Mouse (Mus musculus): Measurements from ENCODE around the gene Nfya. TPM values are rescaled to one million over a fixed set of nuclear protein-coding genes. Genes with fewer than 3 reads are reported as not detected.
A peak's percentile ranks its signal among the peaks of the same experiment; 100 is the strongest.

Nfya gene
- total RNA-seq, 1 experiment, result 23.3 TPM

DNA sequence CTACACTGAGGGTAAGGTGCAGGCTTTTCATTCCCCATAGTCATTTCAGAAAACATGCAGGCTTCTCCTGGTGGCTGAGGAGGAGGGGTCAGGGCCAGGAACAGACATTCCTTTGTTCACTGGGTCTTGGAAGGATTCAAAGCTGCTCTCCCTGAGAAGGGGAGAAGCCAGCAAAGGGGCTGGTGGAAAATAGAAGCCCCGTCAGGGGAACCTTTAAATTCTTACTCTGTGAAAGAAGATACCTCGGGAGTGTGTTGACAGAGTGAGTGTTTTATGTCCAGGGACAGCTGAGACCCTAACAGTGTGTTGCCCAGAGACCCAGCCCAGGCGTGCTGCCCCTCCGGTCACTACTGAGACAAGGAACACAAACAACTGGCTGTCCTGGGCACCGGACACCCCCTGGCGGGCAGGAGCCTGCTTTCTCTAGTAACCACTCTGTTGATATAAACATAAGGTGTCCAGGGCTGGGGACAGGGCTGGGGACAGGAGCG, 27.8 kb upstream of the Nfya start:
- H3K9ac ChIP-seq (ENCODE audit: insufficient read depth, low read depth, low read length, poor library complexity, severe bottlenecking), result no peak overlapping the region
- no peak for TF ChIP-seq CHD2 (IDR thresholded peaks at IDR 0.05; ENCODE audit: low read depth, low read length)
- TF ChIP-seq HCFC1 (IDR thresholded peaks at IDR 0.05; ENCODE audit: borderline replicate concordance, insufficient read depth, low read length), result no peak
- TF ChIP-seq ZNF384 (IDR thresholded peaks at IDR 0.05; ENCODE audit: low read depth, low read length), result no peak
- TF ChIP-seq ZC3H11A (IDR thresholded peaks at IDR 0.05; ENCODE audit: borderline replicate concordance, low read depth, low read length), result no peak
- TF ChIP-seq MAFK (IDR thresholded peaks at IDR 0.05; ENCODE audit: insufficient read depth, low read depth, low read length), result no peak
- in situ Hi-C loops (cut with MboI; ENCODE audit: low sequenced_read_pairs in 2 of 2, unreplicated experiment in 2 of 2), result no loop called here
- H3K27ac ChIP-seq (ENCODE audit: insufficient read depth, low read depth, low read length, poor library complexity, severe bottlenecking), result no peak overlapping the region
- H3K9me3 ChIP-seq (ENCODE audit: control insufficient read depth, insufficient read depth, low read depth, low read length), result no peaks in the 10 kb centered on the region
- DNase-seq (ENCODE audit: low read depth, low spot score), result no peak
- H3K4me3 ChIP-seq (ENCODE audit: insufficient read depth in 1 of 2, low read depth in 1 of 2, low read length in 2 of 2, poor library complexity in 1 of 2, severe bottlenecking in 1 of 2), result no peak overlapping the region
- peaks cover 9 to 28% of the 10 kb centered on the region in 2 experiments for H3K4me1 ChIP-seq (ENCODE audit: control insufficient read depth in 2 of 2, insufficient read depth in 2 of 2, low read length in 2 of 2, poor library complexity in 1 of 2)
- no peaks in the 10 kb centered on the region for H3K36me3 ChIP-seq (ENCODE audit: control insufficient read depth, insufficient read depth, low read length, poor library complexity, severe bottlenecking)

- H3K9me3 ChIP-seq (ENCODE audit: control insufficient read depth, insufficient read depth, low read depth, low read length), result no peaks in the 10 kb centered on the region
- H3K4me3 ChIP-seq (ENCODE audit: insufficient read depth in 1 of 2, low read depth in 1 of 2, low read length in 2 of 2, poor library complexity in 1 of 2, severe bottlenecking in 1 of 2), result no peak overlapping the region
- H3K27ac ChIP-seq (ENCODE audit: insufficient read depth, low read depth, low read length, poor library complexity, severe bottlenecking), result no peak overlapping the region
- no peaks in the 10 kb centered on the region for H3K36me3 ChIP-seq (ENCODE audit: control insufficient read depth, insufficient read depth, low read length, poor library complexity, severe bottlenecking)
- in situ Hi-C loops (cut with MboI; ENCODE audit: low sequenced_read_pairs in 2 of 2, unreplicated experiment in 2 of 2), result no loop called here
- DNase-seq (ENCODE audit: low read depth, low spot score), result no peak
- no peak overlapping the region for H3K9ac ChIP-seq (ENCODE audit: insufficient read depth, low read depth, low read length, poor library complexity, severe bottlenecking)
- peaks cover 15 to 34% of the 10 kb centered on the region in 2 experiments for H3K4me1 ChIP-seq (ENCODE audit: control insufficient read depth in 2 of 2, insufficient read depth in 2 of 2, low read length in 2 of 2, poor library complexity in 1 of 2)
- TF ChIP-seq CHD2 (IDR thresholded peaks at IDR 0.05; ENCODE audit: low read depth, low read length), result no peak
- TF ChIP-seq HCFC1 (IDR thresholded peaks at IDR 0.05; ENCODE audit: borderline replicate concordance, insufficient read depth, low read length), result no peak
- TF ChIP-seq MAFK (IDR thresholded peaks at IDR 0.05; ENCODE audit: insufficient read depth, low read depth, low read length), result no peak
- no peak for TF ChIP-seq ZC3H11A (IDR thresholded peaks at IDR 0.05; ENCODE audit: borderline replicate concordance, low read depth, low read length)
These were observed 26.8 kb upstream of the Nfya start for GRCm38 (mm10) chr17:48436487-48436886.

DNA sequence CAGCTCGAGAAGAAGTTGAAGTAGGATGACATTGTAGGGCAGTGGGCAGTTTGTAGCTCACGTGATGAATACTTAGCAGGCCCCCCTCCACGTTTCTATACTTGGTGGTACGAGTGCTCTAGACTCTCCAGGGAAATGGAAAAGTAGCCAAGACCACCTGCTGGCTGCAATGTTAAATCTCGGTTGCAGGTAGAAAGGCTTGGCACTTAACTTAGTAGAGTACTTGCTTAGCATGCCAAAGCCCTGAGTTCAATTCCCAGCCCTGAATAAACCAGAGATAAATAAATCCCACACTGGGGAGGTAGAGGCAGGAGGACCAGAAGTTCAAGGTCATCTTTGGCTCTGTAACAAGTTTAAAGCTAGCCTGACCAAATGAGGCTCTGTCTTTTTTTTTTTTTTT, 24.8 kb upstream of the Nfya start:
- Histone ChIP-seq H3K4me1 (ENCODE audit: control insufficient read depth in 2 of 2, insufficient read depth in 2 of 2, low read length in 2 of 2, poor library complexity in 1 of 2) (peaks cover 18 to 46% of the 10 kb centered on the region in 2 experiments), H3K27ac (ENCODE audit: insufficient read depth, low read depth, low read length, poor library complexity, severe bottlenecking) (no peak overlapping the region; the same call in 1 of the 2 replicates), H3K4me3 (ENCODE audit: insufficient read depth in 1 of 2, low read depth in 1 of 2, low read length in 2 of 2, poor library complexity in 1 of 2, severe bottlenecking in 1 of 2) (no peak overlapping the region), H3K36me3 (ENCODE audit: control insufficient read depth, insufficient read depth, low read length, poor library complexity, severe bottlenecking) (no peaks in the 10 kb centered on the region), H3K9me3 (ENCODE audit: control insufficient read depth, insufficient read depth, low read depth, low read length) (no peaks in the 10 kb centered on the region), H3K9ac (ENCODE audit: insufficient read depth, low read depth, low read length, poor library complexity, severe bottlenecking) (no peak overlapping the region)
- in situ Hi-C loops (cut with MboI; ENCODE audit: low sequenced_read_pairs in 2 of 2, unreplicated experiment in 2 of 2), result no loop called here
- TF ChIP-seq ZC3H11A (IDR thresholded peaks at IDR 0.05; ENCODE audit: borderline replicate concordance, low read depth, low read length) (no peak), HCFC1 (IDR thresholded peaks at IDR 0.05; ENCODE audit: borderline replicate concordance, insufficient read depth, low read length) (no peak), CHD2 (IDR thresholded peaks at IDR 0.05; ENCODE audit: low read depth, low read length) (no peak), MAFK (IDR thresholded peaks at IDR 0.05; ENCODE audit: insufficient read depth, low read depth, low read length) (no peak), ZNF384 (IDR thresholded peaks at IDR 0.05; ENCODE audit: low read depth, low read length) (no peak)
- DNase-seq (ENCODE audit: low read depth, low spot score), result no peak

GRCm38 (mm10) chr17:48433689-48434330, 24.1 kb upstream of the Nfya start:
- DNase-seq (ENCODE audit: low read depth, low spot score), result no peak
- Histone ChIP-seq H3K9ac (ENCODE audit: insufficient read depth, low read depth, low read length, poor library complexity, severe bottlenecking) (no peak overlapping the region), H3K4me1 (ENCODE audit: control insufficient read depth in 2 of 2, insufficient read depth in 2 of 2, low read length in 2 of 2, poor library complexity in 1 of 2) (peaks cover 18 to 49% of the 10 kb centered on the region in 2 experiments), H3K4me3 (ENCODE audit: insufficient read depth in 1 of 2, low read depth in 1 of 2, low read length in 2 of 2, poor library complexity in 1 of 2, severe bottlenecking in 1 of 2) (no peak overlapping the region), H3K9me3 (ENCODE audit: control insufficient read depth, insufficient read depth, low read depth, low read length) (no peaks in the 10 kb centered on the region), H3K36me3 (ENCODE audit: control insufficient read depth, insufficient read depth, low read length, poor library complexity, severe bottlenecking) (no peaks in the 10 kb centered on the region), H3K27ac (ENCODE audit: insufficient read depth, low read depth, low read length, poor library complexity, severe bottlenecking) (peak overlapping the region; percentile 19; the same call in 1 of the 2 replicates)
- in situ Hi-C loops (cut with MboI; ENCODE audit: low sequenced_read_pairs in 2 of 2, unreplicated experiment in 2 of 2), result no loop called here
- TF ChIP-seq HCFC1 (IDR thresholded peaks at IDR 0.05; ENCODE audit: borderline replicate concordance, insufficient read depth, low read length) (no peak), ZC3H11A (IDR thresholded peaks at IDR 0.05; ENCODE audit: borderline replicate concordance, low read depth, low read length) (no peak), CHD2 (IDR thresholded peaks at IDR 0.05; ENCODE audit: low read depth, low read length) (no peak), ZNF384 (IDR thresholded peaks at IDR 0.05; ENCODE audit: low read depth, low read length) (no peak), MAFK (IDR thresholded peaks at IDR 0.05; ENCODE audit: insufficient read depth, low read depth, low read length) (no peak)

Measured in ES-E14 (cell line).